Mouse (Mus musculus) MEL (cell line): Measurements from ENCODE around the gene Tmem251. TPM values are rescaled to one million over a fixed set of nuclear protein-coding genes. Genes with fewer than 3 reads are reported as not detected.

Source experiments
- DNase-seq: peaks from one replicate; pipeline ENCODE4 v3.0.0; 2011; ENCODE audit warnings: low read depth, low spot score
- H3K27ac ChIP-seq: 2 replicates; pipeline ENCODE4 v1.5.1; 2012; ENCODE audit warnings: low read depth, mild to moderate bottlenecking, control low read depth, low read length, moderate library complexity; ENCODE audit not compliant: control insufficient read depth
- H3K27me3 ChIP-seq, 2 experiments: fragments of 150-350 bp in 1 of 2; sonication (generic) in 1 of 2; 2 replicates each; pipeline ENCODE4 v1.6.1; 2012; ENCODE audit warnings: low read length in 2 of 2, mild to moderate bottlenecking in 2 of 2, improper control_type of control experiment in 1 of 2, moderate library complexity in 1 of 2; ENCODE audit not compliant: insufficient read depth in 2 of 2, control insufficient read depth in 1 of 2
- H3K36me3 ChIP-seq, 2 experiments: 2 replicates each; pipeline ENCODE4 v1.6.1; 2012 to 2014; ENCODE audit warnings: low read length in 2 of 2, improper control_type of control experiment in 1 of 2, inconsistent platforms in 1 of 2, mild to moderate bottlenecking in 1 of 2; ENCODE audit not compliant: insufficient read depth in 2 of 2, control insufficient read depth in 1 of 2
- H3K4me1 ChIP-seq, 2 experiments: fragments of 150-350 bp in 1 of 2; sonication (generic) in 1 of 2; 2 replicates each; pipeline ENCODE4 v1.6.1; 2012; ENCODE audit warnings: low read length in 2 of 2, improper control_type of control experiment in 1 of 2, mild to moderate bottlenecking in 1 of 2; ENCODE audit not compliant: insufficient read depth in 2 of 2, control insufficient read depth in 1 of 2
- H3K4me3 ChIP-seq, 2 experiments: fragments of 150-350 bp in 1 of 2; sonication (generic) in 1 of 2; 2 replicates each; pipeline ENCODE4 v1.5.1; 2012; ENCODE audit warnings: low read depth in 2 of 2, low read length in 2 of 2, mild to moderate bottlenecking in 2 of 2, moderate library complexity in 2 of 2, control low read depth in 1 of 2, improper control_type of control experiment in 1 of 2; ENCODE audit not compliant: control insufficient read depth in 1 of 2, insufficient read depth in 1 of 2
- H3K79me2 ChIP-seq: 2 replicates; pipeline ENCODE4 v1.6.1; 2012; ENCODE audit warnings: mild to moderate bottlenecking, low read length, moderate library complexity; ENCODE audit not compliant: control insufficient read depth, poor library complexity, insufficient read depth
- H3K9ac ChIP-seq: 2 replicates; pipeline ENCODE4 v1.6.1; 2012; ENCODE audit warnings: low read depth, mild to moderate bottlenecking, control low read depth, low read length, moderate library complexity; ENCODE audit not compliant: control insufficient read depth, poor library complexity, severe bottlenecking
- H3K9me3 ChIP-seq: fragments of 150-350 bp; sonication (generic); replicated peaks from 2 replicates; pipeline ENCODE4 v1.6.1; 2012; ENCODE audit warnings: mild to moderate bottlenecking, low read length, improper control_type of control experiment, moderate library complexity; ENCODE audit not compliant: insufficient read depth
- BHLHE40 ChIP-seq: IDR thresholded peaks from 2 replicates; pipeline ENCODE4 v1.6.1; 2012; ENCODE audit warnings: low read depth, mild to moderate bottlenecking, inconsistent platforms, low read length, improper control_type of control experiment, borderline replicate concordance
- CHD1 ChIP-seq: IDR thresholded peaks from 2 replicates; pipeline ENCODE4 v1.6.1; 2012; ENCODE audit warnings: low read depth, mild to moderate bottlenecking, inconsistent platforms, low read length, improper control_type of control experiment
- CHD2 ChIP-seq: IDR thresholded peaks from 2 replicates; pipeline ENCODE4 v1.6.1; 2011; ENCODE audit warnings: low read length, improper control_type of control experiment
- CTCF ChIP-seq, 3 experiments: IDR thresholded peaks in 2 of 3; conservative IDR thresholded peaks in 1 of 3; 2 replicates each; pipeline ENCODE4 v1.5.1; 2011 to 2012; ENCODE audit warnings: low read length in 3 of 3, low read depth in 2 of 3, mild to moderate bottlenecking in 2 of 3, improper control_type of control experiment in 1 of 3, inconsistent platforms in 1 of 3, mixed read lengths in 1 of 3, moderate library complexity in 1 of 3; ENCODE audit not compliant: control insufficient read depth in 1 of 3, insufficient read depth in 1 of 3, poor library complexity in 1 of 3, severe bottlenecking in 1 of 3
- E2F4 ChIP-seq: IDR thresholded peaks from 2 replicates; pipeline ENCODE4 v1.6.1; 2011; ENCODE audit warnings: low read depth, low read length, improper control_type of control experiment, borderline replicate concordance
- ELF1 ChIP-seq: IDR thresholded peaks from 2 replicates; pipeline ENCODE4 v1.6.1; 2014; ENCODE audit warnings: low read depth, mild to moderate bottlenecking, inconsistent platforms, low read length, improper control_type of control experiment, moderate library complexity
- EP300 ChIP-seq, 2 experiments: IDR thresholded peaks; 2 replicates each; pipeline ENCODE4 v1.6.1; 2011; ENCODE audit warnings: improper control_type of control experiment in 2 of 2, low read length in 2 of 2, low read depth in 1 of 2, mild to moderate bottlenecking in 1 of 2
- ETS1 ChIP-seq: IDR thresholded peaks from 2 replicates; pipeline ENCODE4 v1.6.1; 2012; ENCODE audit warnings: low read depth, mild to moderate bottlenecking, inconsistent platforms, low read length, improper control_type of control experiment, moderate library complexity
- GATA1 ChIP-seq: IDR thresholded peaks from 2 replicates; pipeline ENCODE4 v1.6.1; 2011; ENCODE audit warnings: low read depth, low read length, improper control_type of control experiment
- HCFC1 ChIP-seq: IDR thresholded peaks from 2 replicates; pipeline ENCODE4 v1.6.1; 2012; ENCODE audit warnings: low read depth, mild to moderate bottlenecking, inconsistent platforms, low read length, improper control_type of control experiment, moderate library complexity
- JUND ChIP-seq: IDR thresholded peaks from 2 replicates; pipeline ENCODE4 v1.6.1; 2011; ENCODE audit warnings: low read depth, mild to moderate bottlenecking, improper control_type of control experiment, low read length
- MAFK ChIP-seq: IDR thresholded peaks from 2 replicates; pipeline ENCODE4 v1.6.1; 2011; ENCODE audit warnings: low read depth, mild to moderate bottlenecking, low read length, improper control_type of control experiment, borderline replicate concordance
- MAX ChIP-seq: IDR thresholded peaks from 2 replicates; pipeline ENCODE4 v1.6.1; 2011; ENCODE audit warnings: low read length, improper control_type of control experiment
- MAZ ChIP-seq: IDR thresholded peaks from 2 replicates; pipeline ENCODE4 v1.6.1; 2012; ENCODE audit warnings: low read depth, mild to moderate bottlenecking, inconsistent platforms, low read length, improper control_type of control experiment
- MEF2A ChIP-seq: IDR thresholded peaks from 2 replicates; pipeline ENCODE4 v1.6.1; 2014; ENCODE audit warnings: low read depth, mild to moderate bottlenecking, inconsistent platforms, low read length, improper control_type of control experiment; ENCODE audit not compliant: poor library complexity, insufficient replicate concordance, severe bottlenecking; ENCODE audit errors: extremely low read depth
- MXI1 ChIP-seq: IDR thresholded peaks from 2 replicates; pipeline ENCODE4 v1.6.1; 2011; ENCODE audit warnings: mild to moderate bottlenecking, low read depth, low read length, improper control_type of control experiment
- MYB ChIP-seq: IDR thresholded peaks from 2 replicates; pipeline ENCODE4 v1.6.1; 2011; ENCODE audit warnings: mild to moderate bottlenecking, low read depth, low read length, improper control_type of control experiment
- MYC ChIP-seq: IDR thresholded peaks from 2 replicates; pipeline ENCODE4 v1.6.1; 2011; ENCODE audit warnings: low read depth, mild to moderate bottlenecking, low read length, improper control_type of control experiment, moderate library complexity
- NELFE ChIP-seq: IDR thresholded peaks from 2 replicates; pipeline ENCODE4 v1.6.1; 2011; ENCODE audit warnings: low read depth, low read length, improper control_type of control experiment
- NRF1 ChIP-seq: IDR thresholded peaks from 2 replicates; pipeline ENCODE4 v1.6.1; 2014; ENCODE audit warnings: low read depth, mild to moderate bottlenecking, inconsistent platforms, low read length, improper control_type of control experiment, moderate library complexity; ENCODE audit not compliant: poor library complexity, insufficient read depth, severe bottlenecking
- POLR2A ChIP-seq, 2 experiments: IDR thresholded peaks; 2 replicates each; pipeline ENCODE4 v1.6.1; 2011 to 2012; ENCODE audit warnings: low read length in 2 of 2, mild to moderate bottlenecking in 2 of 2, control low read depth in 1 of 2, improper control_type of control experiment in 1 of 2, low read depth in 1 of 2, moderate library complexity in 1 of 2; ENCODE audit not compliant: control insufficient read depth in 1 of 2, insufficient read depth in 1 of 2, poor library complexity in 1 of 2
- POLR2AphosphoS2 ChIP-seq: IDR thresholded peaks from 2 replicates; pipeline ENCODE4 v1.6.1; 2011; ENCODE audit warnings: low read length, improper control_type of control experiment
- POLR2AphosphoS5 ChIP-seq: IDR thresholded peaks from 2 replicates; pipeline ENCODE4 v1.6.1; 2012; ENCODE audit warnings: low read depth, borderline replicate concordance, mild to moderate bottlenecking, inconsistent platforms, low read length, moderate library complexity, mixed read lengths
- RAD21 ChIP-seq: IDR thresholded peaks from 2 replicates; pipeline ENCODE4 v1.6.1; 2011; ENCODE audit warnings: mild to moderate bottlenecking, low read depth, low read length, improper control_type of control experiment
- RCOR1 ChIP-seq: IDR thresholded peaks from 2 replicates; pipeline ENCODE4 v1.6.1; 2012; ENCODE audit warnings: low read depth, mild to moderate bottlenecking, inconsistent platforms, low read length, improper control_type of control experiment
- SIN3A ChIP-seq: IDR thresholded peaks from 2 replicates; pipeline ENCODE4 v1.6.1; 2012; ENCODE audit warnings: low read length, improper control_type of control experiment, inconsistent platforms
- SMC3 ChIP-seq: IDR thresholded peaks from 2 replicates; pipeline ENCODE4 v1.6.1; 2011; ENCODE audit warnings: low read depth, low read length, improper control_type of control experiment
- TAL1 ChIP-seq: IDR thresholded peaks from 2 replicates; pipeline ENCODE4 v1.6.1; 2012; ENCODE audit warnings: mild to moderate bottlenecking, inconsistent platforms, low read length, moderate library complexity, mixed read lengths
- TBP ChIP-seq: IDR thresholded peaks from 2 replicates; pipeline ENCODE4 v1.8.0; 2011; ENCODE audit warnings: low read depth, low read length, improper control_type of control experiment
- TCF12 ChIP-seq: IDR thresholded peaks from 2 replicates; pipeline ENCODE4 v1.6.1; 2014; ENCODE audit warnings: low read depth, mild to moderate bottlenecking, inconsistent platforms, low read length, improper control_type of control experiment, moderate library complexity
- UBTF ChIP-seq: IDR thresholded peaks from 2 replicates; pipeline ENCODE4 v1.6.1; 2012; ENCODE audit warnings: low read depth, mild to moderate bottlenecking, inconsistent platforms, low read length, improper control_type of control experiment, moderate library complexity, borderline replicate concordance; ENCODE audit not compliant: insufficient read depth
- USF1 ChIP-seq: IDR thresholded peaks from 2 replicates; pipeline ENCODE4 v1.6.1; 2014; ENCODE audit warnings: low read depth, mild to moderate bottlenecking, inconsistent platforms, low read length, improper control_type of control experiment, moderate library complexity
- ZC3H11A ChIP-seq: IDR thresholded peaks from 2 replicates; pipeline ENCODE4 v1.6.1; 2012; ENCODE audit warnings: low read depth, mild to moderate bottlenecking, inconsistent platforms, low read length, improper control_type of control experiment
- ZMIZ1 ChIP-seq: IDR thresholded peaks from 2 replicates; pipeline ENCODE4 v1.6.1; 2012; ENCODE audit warnings: low read depth, mild to moderate bottlenecking, inconsistent platforms, low read length, improper control_type of control experiment, moderate library complexity
- ZNF384 ChIP-seq: IDR thresholded peaks from 2 replicates; pipeline ENCODE4 v1.6.1; 2012; ENCODE audit warnings: low read depth, mild to moderate bottlenecking, inconsistent platforms, low read length, improper control_type of control experiment
- polyA plus RNA-seq, 2 experiments: library from polyadenylated mRNA; stranded (reverse) in 1 of 2; unstranded in 1 of 2; fragments of >175 nt in 1 of 2; fragments of >200 nt in 1 of 2; gene quantifications; 2 replicates each; pipeline versions ENCODE4 v1.2.1 to v1.2.4; 2012; ENCODE audit warnings: low replicate concordance in 2 of 2, low read depth in 1 of 2; ENCODE audit not compliant: insufficient read length in 2 of 2, insufficient read depth in 1 of 2, missing spikeins in 1 of 2
- total RNA-seq: library from RNA; depleted of rRNA; stranded (reverse); fragments of 300-350 nt; gene quantifications from 2 replicates; pipeline ENCODE4 v1.2.3, GENCODE M21; 2012

The Tmem251 gene
- total and polyA plus RNA-seq, 3 experiments: 9.0 to 57.5 (median 11.4) TPM

DNA sequence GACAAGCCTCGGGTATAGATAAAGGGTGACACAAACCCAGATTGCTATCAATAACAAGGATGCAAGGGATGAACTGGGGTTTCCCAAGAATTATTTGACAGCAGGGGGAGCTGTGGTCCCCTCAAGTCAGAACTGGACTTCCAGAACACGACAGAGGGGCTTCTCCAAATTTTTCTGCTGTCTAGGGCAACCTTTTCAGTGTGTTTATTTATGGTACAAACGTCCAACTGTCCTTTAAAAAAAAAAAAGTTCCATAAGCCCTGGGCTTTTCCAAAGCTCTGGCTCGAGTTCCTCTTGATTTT is 40.5 kb upstream of the Tmem251 start:
- peaks cover 9 to 20% of the 10 kb centered on the region in 2 experiments for H3K4me1 ChIP-seq
- no peak for DNase-seq
- no peaks in the 10 kb centered on the region for H3K27me3 ChIP-seq
- H3K9me3 ChIP-seq: no peaks in the 10 kb centered on the region
- H3K79me2 ChIP-seq: peaks cover 33% of the 10 kb centered on the region
- H3K36me3 ChIP-seq: peaks cover 0 to 5% of the 10 kb centered on the region in 2 experiments; a peak in 2 of 4 replicates
- TF ChIP-seq NRF1 (no peak), MEF2A (no peak), MYB (no peak), UBTF (no peak), USF1 (no peak), SMC3 (peak; percentile 18; the same call in 1 of the 2 replicates), MYC (no peak), CHD2 (no peak), ZMIZ1 (no peak), ZC3H11A (no peak), TAL1 (no peak), POLR2AphosphoS2 (no peak), CHD1 (no peak), CTCF (IDR thresholded peaks at IDR 0.05 in 2 of 3, conservative IDR thresholded peaks at IDR 0.05 in 1 of 3; ENCODE audit: control insufficient read depth in 1 of 3, insufficient read depth in 1 of 3, low read depth in 2 of 3, low read length in 3 of 3, poor library complexity in 1 of 3, severe bottlenecking in 1 of 3) (peak; percentile 43 to 61 (median 46); a peak in 5 of 6 replicates), BHLHE40 (no peak), MXI1 (no peak), POLR2A (IDR thresholded peaks at IDR 0.05; ENCODE audit: control insufficient read depth in 1 of 2, insufficient read depth in 1 of 2, low read depth in 1 of 2, low read length in 2 of 2, poor library complexity in 1 of 2) (no peak), MAFK (no peak), MAZ (peak; percentile 44; the same call in 1 of the 2 replicates), NELFE (no peak), GATA1 (peak; percentile 45; the same call in 1 of the 2 replicates), ZNF384 (no peak), RAD21 (no peak), POLR2AphosphoS5 (no peak), RCOR1 (no peak), E2F4 (no peak), SIN3A (no peak), TCF12 (no peak), ELF1 (no peak), MAX (no peak), JUND (no peak), EP300 (IDR thresholded peaks at IDR 0.05; ENCODE audit: low read depth in 1 of 2, low read length in 2 of 2) (no peak), TBP (no peak), HCFC1 (no peak), ETS1 (no peak)
- H3K4me3 ChIP-seq: peak overlapping the region; percentile 93 to 98
- peak overlapping the region; percentile 66 for H3K27ac ChIP-seq
- H3K9ac ChIP-seq: peak overlapping the region; percentile 84
